Comparison of ENCODE assay signal across 8 mouse cellular contexts in genomic region chr13:119741390-119742237, GRCm38 (mm10). TPM values are rescaled to one million over a fixed set of nuclear protein-coding genes. Genes with fewer than 3 reads are reported as not detected.
DNase-seq lines count a peak whose midpoint lies in the region; ATAC-seq and TF ChIP-seq lines count a peak whose summit lies in the region.

No protein-coding gene starts in this region.

- WGBS in forebrain, embryonic 15.5 days: 1% methylated on average over 19 of the region's 19 CpGs

- peak overlapping the region; percentile 49 for H3K4me2 ChIP-seq in forebrain, embryonic 15.5 days (replicated peaks)

- TF ChIP-seq EP300 in ES-Bruce4 (IDR thresholded peaks at IDR 0.05; ENCODE audit: insufficient read depth, low read depth, low read length): no peak

- no peaks in the 10 kb centered on the region for H3K9me3 ChIP-seq in ES-Bruce4 (replicated peaks; ENCODE audit: control insufficient read depth, insufficient read depth, low read length, poor library complexity, severe bottlenecking)
- no peaks in the 10 kb centered on the region for H3K9me3 ChIP-seq in forebrain, embryonic 15.5 days

- no peak for DNase-seq in gastrocnemius, adult 2 months
- no peak for DNase-seq in gastrocnemius, adult 18-20 months (ENCODE audit: low spot score)
- DNase-seq in thymus, postnatal 4 days: no peak
- no peak for DNase-seq in layer of hippocampus, adult 9-10 months (ENCODE audit: low spot score)

- no peaks in the 10 kb centered on the region for H3K4me1 ChIP-seq in ES-Bruce4 (ENCODE audit: control insufficient read depth, insufficient read depth, low read length)
- peaks cover 12% of the 10 kb centered on the region for H3K4me1 ChIP-seq in forebrain, embryonic 15.5 days

- H3K27me3 ChIP-seq in ES-Bruce4 (ENCODE audit: control insufficient read depth, insufficient read depth, low read length, poor library complexity, severe bottlenecking): no peaks in the 10 kb centered on the region
- H3K27me3 ChIP-seq in forebrain, embryonic 15.5 days: no peaks in the 10 kb centered on the region

- no peak for TF ChIP-seq POLR2A in ES-Bruce4 (IDR thresholded peaks at IDR 0.05; ENCODE audit: insufficient read depth, low read length)

- H3K27ac ChIP-seq in gastrocnemius, adult 2 months: peak overlapping the region; percentile 24; the same call in 1 of the 2 replicates
- peak overlapping the region; percentile 59 for H3K27ac ChIP-seq in ES-Bruce4 (ENCODE audit: insufficient read depth, low read length)
- H3K27ac ChIP-seq in forebrain, embryonic 15.5 days (replicated peaks): peak overlapping the region; percentile 68; the same call in 1 of the 2 replicates

- H3K36me3 ChIP-seq in ES-Bruce4 (ENCODE audit: control insufficient read depth, insufficient read depth, low read length, poor library complexity, severe bottlenecking): no peaks in the 10 kb centered on the region
- H3K36me3 ChIP-seq in forebrain, embryonic 15.5 days: no peaks in the 10 kb centered on the region

- peak; percentile 75 for ATAC-seq in forebrain, embryonic 15.5 days (replicated peaks)
- ATAC-seq in megakaryocyte-erythroid progenitor cell, adult 5-6 weeks (replicated peaks; ENCODE audit: low FRiP score, low TSS enrichment, poor library complexity, severe bottlenecking): peak; percentile 12; the same call in 1 of the 2 replicates
- no peak for ATAC-seq in monocyte, adult 5-6 weeks (replicated peaks; ENCODE audit: insufficient number of reproducible peaks, low FRiP score, low TSS enrichment, poor library complexity, severe bottlenecking)

- intact Hi-C loops in gastrocnemius, adult 2 months (cut with DNase I): no loop called here

- peak overlapping the region; percentile 45; the same call in 1 of the 2 replicates for H3K9ac ChIP-seq in ES-Bruce4 (ENCODE audit: low read depth, poor library complexity, severe bottlenecking)
- peak overlapping the region; percentile 31; the same call in 1 of the 2 replicates for H3K9ac ChIP-seq in forebrain, embryonic 15.5 days (replicated peaks)

- TF ChIP-seq CTCF in gastrocnemius, adult 2 months (IDR thresholded peaks at IDR 0.05): no peak
- TF ChIP-seq CTCF in ES-Bruce4 (IDR thresholded peaks at IDR 0.05; ENCODE audit: low read depth, low read length): no peak

- H3K4me3 ChIP-seq in gastrocnemius, adult 2 months: peak overlapping the region; percentile 67
- H3K4me3 ChIP-seq in ES-Bruce4 (ENCODE audit: low read depth, low read length): peak overlapping the region; percentile 45
- peak overlapping the region; percentile 26 for H3K4me3 ChIP-seq in forebrain, embryonic 15.5 days

RNA-seq across cellular contexts. Expression of gene Nim1k, which starts 14.1 kb away (rescaled TPM):
- total RNA-seq in gastrocnemius, adult 2 months (2021): 1 to 10 TPM in 1 of 2 experiments, under 1 TPM in 1; 0.82 to 1.6 TPM
- total RNA-seq in gastrocnemius, adult 18-20 months (2021): 1 to 10 TPM; 1.3 to 1.6 TPM
- 0.19 and 0.23 TPM in 2 replicates for polyA plus RNA-seq in ES-Bruce4 (2011; ENCODE audit: insufficient read depth, insufficient read length, low read depth, missing spikeins)
- polyA plus RNA-seq in forebrain, embryonic 15.5 days (2015; fragmentation: Nextera tagmentation; extraction: Ambion mirVana): 6.8 and 7.3 TPM in 2 replicates
- 0.37 TPM in 1 of 2 replicates, not detected in the other for total RNA-seq in megakaryocyte-erythroid progenitor cell, adult 5-6 weeks (2014; fragmentation: Nextera tagmentation)
- total RNA-seq in megakaryocyte-erythroid progenitor cell, adult 5-6 weeks (2017): 0.33 and 0.50 TPM in 2 replicates
- 0.10 TPM in 2 of 3 replicates, not detected in the other for total RNA-seq in monocyte, adult 5-6 weeks (2017)

RNA-seq across cellular contexts. Expression of gene Zfp131, which starts 49.1 kb away (rescaled TPM):
- total RNA-seq in gastrocnemius, adult 2 months (2021): 10 to 100 TPM; 22.2 to 24.1 TPM
- 10 to 100 TPM; 19.4 to 20.5 TPM for total RNA-seq in gastrocnemius, adult 18-20 months (2021)
- polyA plus RNA-seq in ES-Bruce4 (2011; ENCODE audit: insufficient read depth, insufficient read length, low read depth, missing spikeins): 40.8 and 41.2 TPM in 2 replicates
- polyA plus RNA-seq in forebrain, embryonic 15.5 days (2015; fragmentation: Nextera tagmentation; extraction: Ambion mirVana): 46.7 and 47.7 TPM in 2 replicates
- total RNA-seq in megakaryocyte-erythroid progenitor cell, adult 5-6 weeks (2014; fragmentation: Nextera tagmentation): 56.9 and 62.1 TPM in 2 replicates
- 60.7 and 71.0 TPM in 2 replicates for total RNA-seq in megakaryocyte-erythroid progenitor cell, adult 5-6 weeks (2017)
- 68.4 to 81.1 TPM (median 71.3 TPM) in 3 replicates for total RNA-seq in monocyte, adult 5-6 weeks (2017)

RNA-seq across cellular contexts. Expression of gene Hmgcs1, which starts 51.4 kb away (rescaled TPM):
- 10 to 100 TPM; 23.6 to 31.9 TPM for total RNA-seq in gastrocnemius, adult 2 months (2021)
- total RNA-seq in gastrocnemius, adult 18-20 months (2021): 10 to 100 TPM; 23.7 to 26.7 TPM
- polyA plus RNA-seq in ES-Bruce4 (2011; ENCODE audit: insufficient read depth, insufficient read length, low read depth, missing spikeins): 277 and 300 TPM in 2 replicates
- polyA plus RNA-seq in forebrain, embryonic 15.5 days (2015; fragmentation: Nextera tagmentation; extraction: Ambion mirVana): 367 and 395 TPM in 2 replicates
- 13.1 and 15.6 TPM in 2 replicates for total RNA-seq in megakaryocyte-erythroid progenitor cell, adult 5-6 weeks (2014; fragmentation: Nextera tagmentation)
- 25.0 and 38.1 TPM in 2 replicates for total RNA-seq in megakaryocyte-erythroid progenitor cell, adult 5-6 weeks (2017)
- total RNA-seq in monocyte, adult 5-6 weeks (2017): 42.9 to 60.0 TPM (median 53.2 TPM) in 3 replicates
